Mouse (Mus musculus) retina, embryonic 14.5 days (tissue): Measurements from ENCODE around the gene Ppp4r1.
A peak's percentile ranks its signal among the peaks of the same experiment; 100 is the strongest.

Source experiments
- DNase-seq: peaks from one replicate; pipeline ENCODE4 v3.0.0-alpha.2; 2015; ENCODE audit warnings: low spot score

Ppp4r1 gene

GRCm38 (mm10) chr17:65782551-65783141 is at the start of gene Ppp4r1:
Gene Ppp4r1, plus strand, starts transcription at chr17:65782573.
- peak; percentile 79 for DNase-seq

- DNase-seq: no peak
These were observed 49.7 kb upstream of the Ppp4r1 start for GRCm38 (mm10) chr17:65732666-65733065.

GRCm38 (mm10) chr17:65735088-65735487 is 47.3 kb upstream of the Ppp4r1 start:
- no peak for DNase-seq

GRCm38 (mm10) chr17:65737175-65737574 is 45.2 kb upstream of the Ppp4r1 start:
- DNase-seq: no peak

GRCm38 (mm10) chr17:65737622-65738021 is 44.8 kb upstream of the Ppp4r1 start:
- DNase-seq: no peak

GRCm38 (mm10) chr17:65739874-65740725 is 42.3 kb upstream of the Ppp4r1 start:
- no peak for DNase-seq

- DNase-seq: no peak
These were observed 40.8 kb upstream of the Ppp4r1 start for GRCm38 (mm10) chr17:65741565-65741964.

GRCm38 (mm10) chr17:65742245-65742905 is 40.0 kb upstream of the Ppp4r1 start:
- DNase-seq: peak; percentile 75

GRCm38 (mm10) chr17:65742969-65743368 is 39.4 kb upstream of the Ppp4r1 start:
- no peak for DNase-seq

- DNase-seq: peak; percentile 20
These were observed 38.6 kb upstream of the Ppp4r1 start for GRCm38 (mm10) chr17:65743664-65744330.

GRCm38 (mm10) chr17:65746314-65746713 is 36.1 kb upstream of the Ppp4r1 start:
- DNase-seq: no peak

GRCm38 (mm10) chr17:65748997-65749396 is 33.4 kb upstream of the Ppp4r1 start:
- DNase-seq: no peak

GRCm38 (mm10) chr17:65749803-65750202 is 32.6 kb upstream of the Ppp4r1 start:
- DNase-seq: no peak

- no peak for DNase-seq
These were observed 32.1 kb upstream of the Ppp4r1 start for GRCm38 (mm10) chr17:65750301-65750700.

- DNase-seq: no peak
These were observed 29.2 kb upstream of the Ppp4r1 start for GRCm38 (mm10) chr17:65753130-65753529.

GRCm38 (mm10) chr17:65755857-65756256 is 26.5 kb upstream of the Ppp4r1 start:
- no peak for DNase-seq

- DNase-seq: no peak
These were observed 25.2 kb upstream of the Ppp4r1 start for GRCm38 (mm10) chr17:65757150-65757549.

GRCm38 (mm10) chr17:65763221-65763620 is 19.2 kb upstream of the Ppp4r1 start:
- DNase-seq: no peak

GRCm38 (mm10) chr17:65768486-65768885 is 13.9 kb upstream of the Ppp4r1 start:
- DNase-seq: no peak

- DNase-seq: no peak
These were observed 11.1 kb upstream of the Ppp4r1 start for GRCm38 (mm10) chr17:65770982-65771915.
